Mouse (Mus musculus): ENCODE data around the gene Atxn7l2. TPM values are rescaled to one million over a fixed set of nuclear protein-coding genes. Genes with fewer than 3 reads are reported as not detected.
"Not testable (repeated sequence)": the region's sequence is repeated elsewhere in the genome, so short reads cannot be mapped to it uniquely, and the experiment has no call there.

The Atxn7l2 gene
- total RNA-seq (2017), result 5.8 and 7.3 TPM in 2 replicates

DNA sequence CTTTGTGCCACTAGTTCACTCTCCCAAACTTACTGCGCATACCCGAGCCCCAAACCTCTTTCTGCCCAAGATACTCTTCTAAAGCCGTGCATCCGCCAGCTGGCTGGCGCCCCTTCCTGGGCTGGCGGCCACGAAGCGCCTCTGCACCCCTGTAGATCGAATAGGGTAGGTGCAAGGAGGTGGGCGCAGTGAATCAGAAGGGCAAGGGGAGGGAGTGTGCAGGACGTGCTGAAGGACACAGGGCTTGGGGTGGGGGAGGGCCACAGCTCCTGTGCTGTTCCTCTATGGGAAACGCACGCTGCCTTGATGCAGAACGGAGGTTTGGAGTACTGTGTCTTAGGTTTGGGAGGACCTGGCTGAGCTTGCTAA is at the start of gene Atxn7l2:
TSS of gene Atxn7l2 (minus strand) at position 164 of the 369 bp plus-strand sequence.
- peak; percentile 67 for ATAC-seq (ENCODE audit: extremely low read depth, insufficient number of reproducible peaks, low FRiP score, poor library complexity, severe bottlenecking)

DNA sequence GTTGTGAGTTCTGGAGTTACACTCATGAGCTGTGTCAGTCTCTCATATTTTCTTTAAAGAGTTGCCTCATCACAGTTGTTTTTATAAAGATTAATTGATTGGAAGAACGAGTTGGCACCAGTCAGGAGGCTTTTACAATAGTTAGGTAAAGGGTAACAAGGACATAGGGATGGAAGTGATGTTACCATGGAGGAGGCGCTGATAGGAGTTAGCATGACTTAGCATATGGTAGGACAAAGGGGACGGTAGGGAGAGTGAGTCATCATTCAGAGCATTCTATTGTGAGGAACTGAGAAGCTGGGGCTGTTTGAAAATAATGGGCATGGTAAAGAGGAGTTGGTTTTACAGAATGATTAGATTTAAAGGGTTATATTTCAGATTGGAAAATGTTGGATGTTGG is 48.6 kb upstream of the Atxn7l2 start:
- ATAC-seq (ENCODE audit: extremely low read depth, insufficient number of reproducible peaks, low FRiP score, poor library complexity, severe bottlenecking), result no peak

GRCm38 (mm10) chr3:108257831-108258500 is 47.2 kb upstream of the Atxn7l2 start:
- ATAC-seq (ENCODE audit: extremely low read depth, insufficient number of reproducible peaks, low FRiP score, poor library complexity, severe bottlenecking), result no peak

DNA sequence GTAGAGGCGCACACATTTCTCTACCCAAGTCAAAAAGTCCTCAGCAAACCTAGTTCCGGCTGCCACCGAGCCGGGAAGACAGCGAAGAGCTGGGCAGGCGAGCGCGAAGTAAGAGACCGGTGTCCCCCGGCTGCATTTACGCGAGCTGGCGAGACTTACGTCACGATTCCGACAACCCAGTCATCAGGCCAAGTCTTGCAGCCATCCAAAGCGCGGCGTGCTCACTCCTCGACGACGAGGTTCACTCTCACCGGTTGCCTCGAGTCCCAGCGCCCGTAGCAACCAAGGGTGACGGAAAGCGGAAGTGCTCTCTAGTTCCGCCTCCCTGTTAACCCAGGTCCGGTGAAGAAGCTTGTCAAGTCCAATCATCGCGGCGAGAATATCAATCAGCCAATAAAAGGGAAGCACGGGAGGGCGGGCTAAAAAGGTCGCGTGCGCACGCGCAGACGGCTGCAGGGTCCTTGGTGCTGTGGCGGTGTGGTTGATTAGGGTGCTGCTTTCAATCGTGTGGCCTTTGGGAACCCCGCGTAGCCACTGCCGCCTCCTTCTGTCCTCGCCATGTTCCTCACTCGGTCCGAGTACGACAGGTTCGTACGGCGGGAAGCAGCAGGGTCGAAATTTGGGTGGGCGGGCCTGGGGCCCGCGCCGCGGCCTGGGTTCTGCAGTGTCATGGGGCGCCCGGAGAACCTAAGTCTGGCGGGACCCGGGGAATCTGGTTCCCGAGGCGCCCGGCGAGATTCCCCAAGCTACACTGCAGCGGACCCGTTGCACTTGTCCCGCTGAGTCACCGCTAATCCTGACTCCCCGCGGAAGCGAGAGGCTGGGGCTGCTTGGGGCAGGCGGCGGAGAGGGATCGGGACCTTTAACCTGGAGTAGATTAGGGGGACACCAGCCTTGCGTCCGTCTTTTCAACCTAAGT is 46.2 kb upstream of the Atxn7l2 start, which contains the start of gene Psma5:
TSS of gene Psma5 (plus strand) at position 208 of the 919 bp plus-strand sequence.
- ATAC-seq (ENCODE audit: extremely low read depth, insufficient number of reproducible peaks, low FRiP score, poor library complexity, severe bottlenecking), result peak; percentile 100

GRCm38 (mm10) chr3:108246857-108247256 is 36.1 kb upstream of the Atxn7l2 start:
- no peak for ATAC-seq (ENCODE audit: extremely low read depth, insufficient number of reproducible peaks, low FRiP score, poor library complexity, severe bottlenecking)

- ATAC-seq (ENCODE audit: extremely low read depth, insufficient number of reproducible peaks, low FRiP score, poor library complexity, severe bottlenecking), result no peak
Measured at GRCm38 (mm10) chr3:108241243-108241839, 30.6 kb upstream of the Atxn7l2 start.

DNA sequence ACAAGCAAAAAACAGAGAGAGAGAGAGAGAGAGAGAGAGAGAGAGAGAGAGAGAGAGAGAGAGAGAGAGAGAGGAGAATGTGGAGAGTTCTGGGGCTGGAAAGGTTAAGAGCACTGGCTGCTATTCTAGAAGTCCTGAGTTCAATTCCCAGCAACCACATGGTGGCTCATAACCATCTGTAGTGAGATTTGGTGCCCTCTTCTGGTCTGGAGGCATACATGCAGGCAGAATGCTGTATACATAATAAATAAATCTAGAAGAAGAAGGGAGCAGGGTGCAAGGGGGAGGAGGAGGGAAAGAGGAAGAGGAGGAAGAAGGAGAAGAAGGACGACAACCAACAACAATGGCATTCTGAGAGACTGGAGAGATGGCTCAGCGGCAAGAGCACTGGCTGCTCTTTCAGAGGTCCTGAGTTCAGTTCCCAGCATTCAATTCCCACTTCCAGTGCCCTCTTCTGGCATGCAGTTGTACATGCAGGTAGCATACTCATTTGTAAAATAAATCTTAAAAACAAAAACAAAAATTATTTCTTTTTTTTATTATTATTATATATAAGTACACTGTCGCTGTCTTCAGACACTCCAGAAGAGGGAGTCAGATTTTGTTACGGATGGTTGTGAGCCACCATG is 26.9 kb upstream of the Atxn7l2 start:
- ATAC-seq (ENCODE audit: extremely low read depth, insufficient number of reproducible peaks, low FRiP score, poor library complexity, severe bottlenecking), result not testable (repeated sequence)

DNA sequence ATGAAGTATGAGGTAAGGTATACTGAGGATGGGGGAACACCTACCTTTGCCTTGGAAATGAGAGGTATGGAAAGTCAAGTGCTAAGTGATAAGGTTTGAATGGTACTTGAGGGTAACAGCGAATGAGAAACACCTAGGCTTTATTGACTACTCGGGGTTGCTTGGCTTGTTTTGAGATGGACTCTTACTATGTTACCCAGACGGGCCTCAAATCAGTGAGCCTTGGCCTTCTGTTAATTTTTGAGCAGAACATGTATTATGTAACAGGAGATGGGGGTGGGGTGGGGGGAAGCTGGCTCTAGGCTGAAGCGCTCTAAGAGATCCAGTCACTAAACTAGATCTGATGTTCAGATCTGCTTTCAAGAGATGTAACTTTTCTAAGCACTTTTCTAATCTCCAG is 20.9 kb upstream of the Atxn7l2 start:
- no peak for ATAC-seq (ENCODE audit: extremely low read depth, insufficient number of reproducible peaks, low FRiP score, poor library complexity, severe bottlenecking)

GRCm38 (mm10) chr3:108227521-108227920 is 16.8 kb upstream of the Atxn7l2 start:
- ATAC-seq (ENCODE audit: extremely low read depth, insufficient number of reproducible peaks, low FRiP score, poor library complexity, severe bottlenecking), result no peak

DNA sequence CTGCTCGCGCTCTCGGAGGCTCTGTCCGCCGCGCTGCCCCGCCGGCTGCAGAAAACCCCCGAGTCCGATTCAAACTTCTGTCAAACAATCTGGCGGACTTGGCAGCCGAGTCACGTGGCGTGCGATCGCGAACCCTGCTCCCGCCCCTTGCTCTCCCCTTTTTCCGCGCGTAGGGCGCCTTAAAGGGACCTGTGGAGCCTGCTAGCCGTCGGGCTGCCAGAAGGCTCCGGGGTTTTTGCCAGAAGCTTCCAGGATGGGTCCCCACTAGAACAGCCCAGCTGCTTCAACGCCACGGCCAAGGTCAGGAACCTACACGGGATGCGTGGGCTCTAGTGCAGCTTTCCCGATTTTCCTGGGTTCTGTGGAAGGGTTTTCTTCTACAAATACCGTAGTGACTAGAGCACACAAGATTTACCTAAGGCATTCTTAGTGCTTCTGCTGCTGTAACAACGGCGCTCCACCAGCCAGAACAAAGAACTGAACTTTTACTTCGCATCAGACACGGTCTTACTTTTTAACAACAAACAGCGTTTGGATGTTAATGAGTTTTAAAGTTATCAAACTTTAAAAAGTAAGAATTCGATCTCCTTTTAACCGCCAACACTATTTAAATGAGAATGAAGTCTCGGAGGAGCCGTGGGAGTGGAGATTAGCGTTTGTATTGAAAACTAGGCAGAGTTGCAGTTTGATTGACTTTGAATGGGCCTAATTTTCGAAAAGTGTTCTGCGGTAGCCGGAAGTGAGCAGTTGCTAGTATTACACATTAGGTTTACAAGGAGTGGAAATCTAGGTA is 16.0 kb upstream of the Atxn7l2 start, which contains the start of gene Sypl2:
TSS of gene Sypl2 (minus strand) at position 91 of the 793 bp plus-strand sequence.
- ATAC-seq (ENCODE audit: extremely low read depth, insufficient number of reproducible peaks, low FRiP score, poor library complexity, severe bottlenecking), result no peak

DNA sequence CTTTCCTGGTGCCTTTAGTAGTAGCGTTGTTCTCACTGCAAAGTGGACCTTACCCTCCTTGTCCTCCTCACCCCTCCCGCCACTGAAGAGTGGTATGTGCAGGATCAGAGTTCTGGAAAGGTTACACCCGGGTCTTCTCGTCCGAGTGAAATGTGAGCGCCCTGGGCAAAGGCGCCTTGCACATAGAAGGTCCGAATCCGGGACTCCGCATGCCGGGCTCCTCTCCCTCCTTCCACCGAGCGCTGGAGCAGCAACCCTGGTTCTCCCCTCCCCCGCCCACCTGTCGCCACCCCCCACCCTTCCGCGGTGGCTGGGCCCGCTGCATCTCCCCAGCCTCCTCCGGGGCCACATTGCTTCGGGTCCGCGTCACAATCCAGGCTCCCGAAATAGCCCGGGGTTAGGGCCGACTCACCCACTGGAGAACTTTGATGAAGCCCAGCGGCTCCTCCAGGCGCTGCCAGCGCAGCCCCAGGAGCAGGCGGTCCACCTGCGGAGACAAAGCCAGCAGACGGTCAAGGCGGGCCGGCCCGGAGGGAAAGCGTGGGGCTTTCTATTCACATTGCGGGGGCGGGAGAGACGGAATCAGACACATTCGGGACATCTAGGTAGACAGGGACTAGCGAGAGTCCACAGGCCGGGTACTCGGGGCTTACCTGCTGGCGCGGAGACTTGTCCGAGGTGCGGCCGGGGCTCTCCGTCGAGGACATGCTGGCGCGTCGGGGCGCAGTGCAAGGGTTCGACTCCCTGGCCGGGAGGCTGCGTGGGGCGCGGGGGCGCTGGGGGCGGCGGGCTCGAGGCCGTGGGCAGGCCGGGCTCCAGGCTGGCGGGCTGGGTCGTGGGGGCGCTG is 15.2 kb upstream of the Atxn7l2 start:
- no peak for ATAC-seq (ENCODE audit: extremely low read depth, insufficient number of reproducible peaks, low FRiP score, poor library complexity, severe bottlenecking)

DNA sequence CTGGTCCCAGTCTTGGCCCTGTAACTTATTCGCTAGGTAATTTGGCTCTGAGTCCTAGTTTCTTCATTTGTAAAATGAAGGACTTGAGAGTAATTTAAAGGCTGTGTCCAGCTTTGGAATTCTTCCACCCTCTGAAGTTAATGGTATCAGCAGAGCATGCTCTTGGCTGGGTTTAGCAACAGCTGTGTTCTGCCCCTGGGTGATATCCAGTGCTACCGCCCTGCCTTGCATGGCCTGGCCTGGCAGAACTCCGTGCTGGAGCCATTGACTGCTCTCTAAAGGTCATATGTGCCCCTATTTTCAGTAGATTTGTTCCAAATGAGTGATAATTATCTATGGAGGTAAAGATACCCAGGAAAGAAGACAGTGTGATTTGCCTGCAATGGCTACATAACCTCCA is 9.9 kb upstream of the Atxn7l2 start:
- no peak for ATAC-seq (ENCODE audit: extremely low read depth, insufficient number of reproducible peaks, low FRiP score, poor library complexity, severe bottlenecking)

- no peak for ATAC-seq (ENCODE audit: extremely low read depth, insufficient number of reproducible peaks, low FRiP score, poor library complexity, severe bottlenecking)
Measured at GRCm38 (mm10) chr3:108214734-108215133, 4.0 kb upstream of the Atxn7l2 start.

GRCm38 (mm10) chr3:108212406-108212805 is 1.7 kb upstream of the Atxn7l2 start:
- no peak for ATAC-seq (ENCODE audit: extremely low read depth, insufficient number of reproducible peaks, low FRiP score, poor library complexity, severe bottlenecking)

DNA sequence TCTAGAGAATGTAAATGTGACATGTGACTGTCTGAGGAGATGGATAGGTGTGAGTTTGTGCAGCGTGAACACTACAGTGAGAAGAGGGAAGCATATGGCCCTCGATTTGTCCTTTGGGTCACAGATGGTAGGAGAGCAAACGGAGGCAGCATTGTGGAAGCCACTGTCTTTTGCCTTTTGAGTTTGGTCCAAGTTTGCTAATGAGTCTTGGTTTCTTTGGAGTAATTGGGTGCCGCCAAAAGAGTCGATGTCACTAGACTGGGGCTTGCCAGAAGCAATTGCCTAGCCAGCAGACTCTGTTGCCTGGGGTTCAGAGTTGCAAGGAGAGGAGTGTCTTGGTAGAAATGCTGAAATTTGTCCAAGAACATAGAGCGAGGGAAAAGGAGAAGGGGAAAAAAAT is 1.1 kb upstream of the Atxn7l2 start:
- ATAC-seq (ENCODE audit: extremely low read depth, insufficient number of reproducible peaks, low FRiP score, poor library complexity, severe bottlenecking), result no peak

- ATAC-seq (ENCODE audit: extremely low read depth, insufficient number of reproducible peaks, low FRiP score, poor library complexity, severe bottlenecking), result peak; percentile 92
Measured at GRCm38 (mm10) chr3:108209946-108210770, 576 bp downstream of the Atxn7l2 start.

DNA sequence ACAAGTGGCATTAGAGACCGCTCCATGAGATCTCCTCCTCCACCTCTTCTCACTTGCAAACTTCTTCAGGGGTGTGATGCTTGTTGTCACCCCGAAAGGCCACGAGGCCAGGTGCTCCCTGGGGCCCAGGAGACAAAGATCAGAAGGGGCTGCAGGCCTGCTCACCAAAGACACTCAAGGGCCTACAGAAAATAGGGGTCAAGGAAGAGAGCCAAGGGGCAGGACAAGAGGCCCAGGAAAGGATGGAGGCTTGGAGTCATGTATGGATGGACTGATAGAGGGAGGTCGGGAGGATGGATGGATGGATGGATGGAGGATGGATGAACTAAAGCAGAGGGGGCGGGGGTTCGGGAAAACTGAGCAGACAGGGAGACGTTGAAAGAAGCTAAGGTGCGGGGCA is 1.2 kb downstream of the Atxn7l2 start:
- ATAC-seq (ENCODE audit: extremely low read depth, insufficient number of reproducible peaks, low FRiP score, poor library complexity, severe bottlenecking), result no peak

Measured in neutrophil, adult 5-6 weeks (primary cell).